Mouse (Mus musculus) brain, embryonic 18.5 days (tissue): ENCODE data around the gene Gm29094.
"Not testable (repeated sequence)": the region's sequence is repeated elsewhere in the genome, so short reads cannot be mapped to it uniquely, and the experiment has no call there.

ENCODE experiments used
- DNase-seq: peaks from one replicate; pipeline ENCODE4 v3.0.0-alpha.2; 2012; ENCODE audit warnings: low read depth, low spot score

Gm29094 gene

GRCm38 (mm10) chr9:89198969-89199416 lies at the start of gene Gm29094, which contains the start of gene Bcl2a1b:
Gene Gm29094, plus strand, starts transcription at chr9:89199379.
Gene Bcl2a1b, plus strand, starts transcription at chr9:89199209.
- DNase-seq: not testable (repeated sequence)

GRCm38 (mm10) chr9:89172539-89172938 lies 26.6 kb upstream of the Gm29094 start:
- DNase-seq: not testable (repeated sequence)

- not testable (repeated sequence) for DNase-seq
Measured at GRCm38 (mm10) chr9:89178833-89179232, 20.3 kb upstream of the Gm29094 start.

- DNase-seq: not testable (repeated sequence)
Measured at GRCm38 (mm10) chr9:89179469-89179868, 19.7 kb upstream of the Gm29094 start.

GRCm38 (mm10) chr9:89187006-89187405 lies 12.2 kb upstream of the Gm29094 start:
- DNase-seq: not testable (repeated sequence)

GRCm38 (mm10) chr9:89195483-89195882 lies 3.7 kb upstream of the Gm29094 start:
- DNase-seq: not testable (repeated sequence)

GRCm38 (mm10) chr9:89197509-89197908 lies 1.7 kb upstream of the Gm29094 start:
- not testable (repeated sequence) for DNase-seq

- DNase-seq: not testable (repeated sequence)
Measured at GRCm38 (mm10) chr9:89198349-89198748, 830 bp upstream of the Gm29094 start.

- not testable (repeated sequence) for DNase-seq
Measured at GRCm38 (mm10) chr9:89202256-89202655, 3.1 kb downstream of the Gm29094 start.

- DNase-seq: not testable (repeated sequence)
Measured at GRCm38 (mm10) chr9:89208939-89209338, 9.8 kb downstream of the Gm29094 start.

GRCm38 (mm10) chr9:89210353-89211064 lies 11.3 kb downstream of the Gm29094 start, which contains the start of gene Mthfs:
Gene Mthfs, plus strand, starts transcription at chr9:89210676.
- not testable (repeated sequence) for DNase-seq

- not testable (repeated sequence) for DNase-seq
Measured at GRCm38 (mm10) chr9:89211065-89211858, 12.1 kb downstream of the Gm29094 start.

- not testable (repeated sequence) for DNase-seq
Measured at GRCm38 (mm10) chr9:89212428-89212827, 13.2 kb downstream of the Gm29094 start.

- not testable (repeated sequence) for DNase-seq
Measured at GRCm38 (mm10) chr9:89218174-89218573, 19.0 kb downstream of the Gm29094 start.

GRCm38 (mm10) chr9:89219668-89220067 lies 20.5 kb downstream of the Gm29094 start:
- not testable (repeated sequence) for DNase-seq

- DNase-seq: not testable (repeated sequence)
Measured at GRCm38 (mm10) chr9:89220704-89221287, 21.6 kb downstream of the Gm29094 start.

- peak; percentile 20 for DNase-seq
Measured at GRCm38 (mm10) chr9:89226071-89226470, 26.9 kb downstream of the Gm29094 start.

- DNase-seq: no peak
Measured at GRCm38 (mm10) chr9:89228122-89228521, 28.9 kb downstream of the Gm29094 start.

- DNase-seq: not testable (repeated sequence)
Measured at GRCm38 (mm10) chr9:89230897-89231497, 31.8 kb downstream of the Gm29094 start.

- DNase-seq: not testable (repeated sequence)
Measured at GRCm38 (mm10) chr9:89237131-89237530, 38.0 kb downstream of the Gm29094 start.

GRCm38 (mm10) chr9:89238976-89239505 lies 39.9 kb downstream of the Gm29094 start:
- DNase-seq: not testable (repeated sequence)
